In the genomic region with DNA sequence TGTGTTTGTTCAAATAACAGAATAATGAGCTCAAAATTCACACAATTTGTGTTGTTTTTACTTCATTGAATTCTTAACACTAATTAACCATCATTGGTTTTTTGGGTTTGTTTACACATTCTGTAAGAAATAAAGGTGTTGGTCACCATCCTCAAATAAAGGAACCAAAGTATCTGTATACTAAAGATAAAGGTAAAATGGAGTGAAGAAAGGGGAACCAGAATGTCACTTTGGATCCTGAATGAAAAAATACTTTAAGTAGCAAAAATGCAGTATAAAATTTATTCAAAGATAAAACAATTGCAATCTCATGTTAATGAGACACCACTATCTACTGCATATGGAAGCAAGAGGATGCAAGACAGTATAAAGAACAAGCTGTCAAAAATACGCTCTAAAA, we compare ENCODE assay signal across 35 mouse cellular contexts. TPM values are rescaled to one million over a fixed set of nuclear protein-coding genes. Genes with fewer than 3 reads are reported as not detected.
DNase-seq lines count a peak whose midpoint lies in the region; ATAC-seq and TF ChIP-seq lines count a peak whose summit lies in the region.
"Had no signal": no experiment of that assay in that cellular context is flagged by ENCODE, and none has a peak within 500 bp of the region (broad histone marks: within the 10 kb centered on the region; RNA-seq: fewer than 3 reads in every experiment).

No protein-coding gene starts in this region.

- TF ChIP-seq CTCF in MEL (IDR thresholded peaks at IDR 0.05 in 2 of 3, conservative IDR thresholded peaks at IDR 0.05 in 1 of 3; ENCODE audit: control insufficient read depth in 1 of 3, insufficient read depth in 1 of 3, low read depth in 2 of 3, low read length in 3 of 3, poor library complexity in 1 of 3, severe bottlenecking in 1 of 3), result no peak
- no peak for TF ChIP-seq CTCF in liver, embryonic 14.5 days (IDR thresholded peaks at IDR 0.05; ENCODE audit: low read depth)

- TF ChIP-seq POLR2A in MEL (IDR thresholded peaks at IDR 0.05; ENCODE audit: control insufficient read depth in 1 of 2, insufficient read depth in 1 of 2, low read depth in 1 of 2, low read length in 2 of 2, poor library complexity in 1 of 2), result no peak

- no peak for ATAC-seq in liver, embryonic 12.5 days
- ATAC-seq in liver, embryonic 11.5 days (replicated peaks; ENCODE audit: low FRiP score), result no peak
- no peak for ATAC-seq in liver, embryonic 14.5 days (ENCODE audit: insufficient read depth)
- ATAC-seq: CD4-positive, CD25-positive, alpha-beta regulatory T cell, adult 4 months; forebrain, embryonic 16.5 days; hindbrain, postnatal 0 days; inflammation-experienced regulatory T-cells, adult 6 months; intestine, embryonic 16.5 days; Patski had no signal

- peak; percentile 79 to 80 for TF ChIP-seq EP300 in MEL (IDR thresholded peaks at IDR 0.05; ENCODE audit: low read depth in 1 of 2, low read length in 2 of 2)
- TF ChIP-seq EP300 in liver, embryonic 14.5 days (IDR thresholded peaks at IDR 0.05; ENCODE audit: low read depth), result no peak

- H3K4me2 ChIP-seq in liver, embryonic 12.5 days, result no peak overlapping the region
- no peak overlapping the region for H3K4me2 ChIP-seq in liver, embryonic 11.5 days
- H3K4me2 ChIP-seq in liver, embryonic 14.5 days (ENCODE audit: low read depth), result no peak overlapping the region
- H3K4me2 ChIP-seq: embryonic facial prominence, embryonic 13.5 days; heart, embryonic 13.5 days; hindbrain, embryonic 14.5 days had no signal

- H3K36me3 ChIP-seq in liver, embryonic 12.5 days, result peaks cover 15% of the 10 kb centered on the region
- no peaks in the 10 kb centered on the region for H3K36me3 ChIP-seq in liver, embryonic 11.5 days (ENCODE audit: control insufficient read depth, insufficient read depth, low read length)
- peaks cover 0 to 37% of the 10 kb centered on the region in 2 experiments; a peak in 3 of 4 replicates for H3K36me3 ChIP-seq in MEL (ENCODE audit: control insufficient read depth in 1 of 2, insufficient read depth in 2 of 2, low read length in 2 of 2)
- peaks cover 10% of the 10 kb centered on the region for H3K36me3 ChIP-seq in liver, embryonic 14.5 days (replicated peaks; ENCODE audit: control insufficient read depth, insufficient read depth, low read depth)
- H3K36me3 ChIP-seq: embryonic facial prominence, embryonic 10.5 days; embryonic facial prominence, embryonic 13.5 days; heart, embryonic 13.5 days had no signal

- H3K27ac ChIP-seq in liver, embryonic 12.5 days, result no peak overlapping the region
- H3K27ac ChIP-seq in liver, embryonic 11.5 days (ENCODE audit: low read depth, low read length), result no peak overlapping the region
- H3K27ac ChIP-seq in MEL (ENCODE audit: control insufficient read depth, low read depth, low read length), result no peak overlapping the region
- H3K27ac ChIP-seq in liver, embryonic 14.5 days, result no peak overlapping the region
- H3K27ac ChIP-seq: embryonic facial prominence, embryonic 10.5 days; embryonic facial prominence, embryonic 13.5 days; gastrocnemius, adult 2 months; heart, embryonic 13.5 days; hindbrain, embryonic 14.5 days; hindbrain, postnatal 0 days had no signal

- peaks cover 42% of the 10 kb centered on the region for H3K4me1 ChIP-seq in liver, embryonic 12.5 days
- H3K4me1 ChIP-seq in liver, embryonic 11.5 days (replicated peaks; ENCODE audit: control insufficient read depth, insufficient read depth, low read length), result peaks cover 5% of the 10 kb centered on the region
- peaks cover 17 to 32% of the 10 kb centered on the region in 2 experiments for H3K4me1 ChIP-seq in MEL (ENCODE audit: control insufficient read depth in 1 of 2, insufficient read depth in 2 of 2, low read length in 2 of 2)
- peaks cover 26 to 27% of the 10 kb centered on the region in 2 experiments for H3K4me1 ChIP-seq in liver, embryonic 14.5 days (replicated peaks; ENCODE audit: control insufficient read depth in 2 of 2, insufficient read depth in 2 of 2, low read length in 1 of 2)
- H3K4me1 ChIP-seq: embryonic facial prominence, embryonic 10.5 days; embryonic facial prominence, embryonic 13.5 days; heart, embryonic 13.5 days had no signal

- peak overlapping the region; percentile 67 for H3K4me3 ChIP-seq in liver, embryonic 12.5 days
- H3K4me3 ChIP-seq in liver, embryonic 11.5 days (ENCODE audit: low read depth, low read length), result no peak overlapping the region
- H3K4me3 ChIP-seq in MEL (ENCODE audit: control insufficient read depth in 1 of 2, insufficient read depth in 1 of 2, low read depth in 2 of 2, low read length in 2 of 2), result peak overlapping the region in 1 of 2 experiments; percentile 69; a peak in 2 of 4 replicates
- peak overlapping the region; percentile 66 to 68; a peak in 3 of 4 replicates for H3K4me3 ChIP-seq in liver, embryonic 14.5 days (ENCODE audit: insufficient read depth in 1 of 2, low read depth in 2 of 2, low read length in 2 of 2)
- H3K4me3 ChIP-seq: embryonic facial prominence, embryonic 10.5 days; embryonic facial prominence, embryonic 13.5 days; gastrocnemius, adult 2 months; heart, embryonic 13.5 days had no signal

- no peaks in the 10 kb centered on the region for H3K9me3 ChIP-seq in liver, embryonic 12.5 days (replicated peaks)
- H3K9me3 ChIP-seq in liver, embryonic 11.5 days (ENCODE audit: control insufficient read depth, low read length), result no peaks in the 10 kb centered on the region
- no peaks in the 10 kb centered on the region for H3K9me3 ChIP-seq in MEL (replicated peaks; ENCODE audit: insufficient read depth, low read length)
- H3K9me3 ChIP-seq in liver, embryonic 14.5 days (ENCODE audit: control insufficient read depth, low read length), result no peaks in the 10 kb centered on the region
- H3K9me3 ChIP-seq: embryonic facial prominence, embryonic 10.5 days; embryonic facial prominence, embryonic 13.5 days; heart, embryonic 13.5 days had no signal

- peak overlapping the region; percentile 80 for H3K9ac ChIP-seq in liver, embryonic 12.5 days
- H3K9ac ChIP-seq in liver, embryonic 11.5 days (ENCODE audit: low read depth, low read length), result no peak overlapping the region
- H3K9ac ChIP-seq in MEL (ENCODE audit: control insufficient read depth, low read depth, low read length, poor library complexity, severe bottlenecking), result peak overlapping the region; percentile 72; the same call in 1 of the 2 replicates
- peak overlapping the region; percentile 58 for H3K9ac ChIP-seq in liver, embryonic 14.5 days (replicated peaks)
- H3K9ac ChIP-seq: embryonic facial prominence, embryonic 13.5 days; heart, embryonic 13.5 days; hindbrain, embryonic 14.5 days had no signal

- 39% methylated on average over 1 of the region's 1 CpGs for WGBS in liver, embryonic 12.5 days (ENCODE audit: insufficient replicate concordance)
- 59% methylated on average over 1 of the region's 1 CpGs for WGBS in liver, embryonic 11.5 days
- WGBS in liver, embryonic 14.5 days (ENCODE audit: insufficient replicate concordance), result 27% methylated on average over 1 of the region's 1 CpGs

- no peaks in the 10 kb centered on the region for H3K27me3 ChIP-seq in liver, embryonic 12.5 days (replicated peaks)
- H3K27me3 ChIP-seq in liver, embryonic 11.5 days (replicated peaks; ENCODE audit: control insufficient read depth, insufficient read depth, low read length), result no peaks in the 10 kb centered on the region
- no peaks in the 10 kb centered on the region for H3K27me3 ChIP-seq in MEL (ENCODE audit: control insufficient read depth in 1 of 2, insufficient read depth in 2 of 2, low read length in 2 of 2)
- H3K27me3 ChIP-seq in liver, embryonic 14.5 days (ENCODE audit: control insufficient read depth, insufficient read depth, low read length), result no peaks in the 10 kb centered on the region
- H3K27me3 ChIP-seq: embryonic facial prominence, embryonic 13.5 days; heart, embryonic 13.5 days; Patski had no signal

- peaks cover 7% of the 10 kb centered on the region for H3K79me2 ChIP-seq in MEL (ENCODE audit: control insufficient read depth, insufficient read depth, low read length, poor library complexity)

- no peak for DNase-seq in liver, embryonic 11.5 days (ENCODE audit: low spot score)
- DNase-seq in MEL (ENCODE audit: low read depth, low spot score), result peak; percentile 70
- DNase-seq in liver, embryonic 14.5 days (ENCODE audit: low read depth in 3 of 3, low spot score in 3 of 3), result no peak
- DNase-seq in cerebellum, adult 18-20 months, result no peak
- no peak for DNase-seq in thymus, adult 18-20 months
- DNase-seq: adrenal gland, postnatal 10 days; adrenal gland, postnatal 36 days; cerebellum, adult 11 months; cerebellum, adult 8-10 months; cerebellum, postnatal 10 days; cerebellum, postnatal 36 days; embryo, embryonic 11 days; gastrocnemius, adult 2 months; gastrocnemius, postnatal 14 days; heart, adult 18-20 months; heart, postnatal 14 days; heart, postnatal 4 days had no signal

- no peak for TF ChIP-seq RAD21 in MEL (IDR thresholded peaks at IDR 0.05; ENCODE audit: low read depth, low read length)

TF ChIP-seq in MEL, 35 proteins besides CTCF, POLR2A, EP300 and RAD21 (continues in another document):
- no peak for TF ChIP-seq MAFK (IDR thresholded peaks at IDR 0.05; ENCODE audit: borderline replicate concordance, low read depth, low read length)
- no peak for TF ChIP-seq CHD2 (IDR thresholded peaks at IDR 0.05; ENCODE audit: low read length)
- TF ChIP-seq E2F4 (IDR thresholded peaks at IDR 0.05; ENCODE audit: borderline replicate concordance, low read depth, low read length), result no peak
- peak; percentile 87 for TF ChIP-seq TAL1 (IDR thresholded peaks at IDR 0.05; ENCODE audit: low read length)
- no peak for TF ChIP-seq ZC3H11A (IDR thresholded peaks at IDR 0.05; ENCODE audit: low read depth, low read length)
- TF ChIP-seq TCF12 (IDR thresholded peaks at IDR 0.05; ENCODE audit: low read depth, low read length), result peak; percentile 71; the same call in 1 of the 2 replicates
- no peak for TF ChIP-seq ZKSCAN1 (IDR thresholded peaks at IDR 0.05; ENCODE audit: low read depth, low read length)

RNA-seq across cellular contexts. Expression of a gene that starts 0.6 kb away (rescaled TPM):
- 216 and 219 TPM in 2 replicates for polyA plus RNA-seq in liver, embryonic 12.5 days (2016; fragmentation: Nextera tagmentation; extraction: Ambion mirVana)
- 164 and 181 TPM in 2 replicates for polyA plus RNA-seq in liver, embryonic 11.5 days (2014; fragmentation: Nextera tagmentation; extraction: Ambion mirVana)
- total RNA-seq in MEL (2012; rRNA removed), result 17.8 and 24.4 TPM in 2 replicates
- 10 to 100 TPM in 1 of 2 experiments, not detected in 1; 91.3 TPM for polyA plus RNA-seq in MEL (2012; ENCODE audit: insufficient read depth in 1 of 2, insufficient read length in 2 of 2, low read depth in 1 of 2, low replicate concordance in 2 of 2, missing spikeins in 1 of 2)
- 132 and 143 TPM in 2 replicates for polyA plus RNA-seq in liver, embryonic 14.5 days (2012; rRNA removed)
- polyA plus RNA-seq in liver, embryonic 14.5 days (2014; fragmentation: Nextera tagmentation; extraction: Ambion mirVana), result 209 and 210 TPM in 2 replicates
- total RNA-seq: adrenal gland, adult 18-20 months; adrenal gland, postnatal 36 days; gastrocnemius, adult 2 months; gastrocnemius, postnatal 14 days; heart, adult 18-20 months; hindbrain, postnatal 0 days had no signal
- polyA plus RNA-seq: C2C12; CD4-positive, CD25-positive, alpha-beta regulatory T cell, adult 4 months; cortical plate, adult 2 months; hindbrain, postnatal 0 days; inflammation-experienced regulatory T-cells, adult 6 months; Patski had no signal

RNA-seq across cellular contexts. Expression of a gene that starts 4.8 kb away (rescaled TPM):
- 0.08 and 0.17 TPM in 2 replicates for polyA plus RNA-seq in liver, embryonic 12.5 days (2016; fragmentation: Nextera tagmentation; extraction: Ambion mirVana)
- polyA plus RNA-seq in liver, embryonic 11.5 days (2014; fragmentation: Nextera tagmentation; extraction: Ambion mirVana), result 0.44 TPM in 2 replicates
- total RNA-seq in MEL (2012; rRNA removed), result 1.4 and 2.3 TPM in 2 replicates
- polyA plus RNA-seq in MEL (2012; ENCODE audit: insufficient read depth in 1 of 2, insufficient read length in 2 of 2, low read depth in 1 of 2, low replicate concordance in 2 of 2, missing spikeins in 1 of 2), result 1 to 10 TPM in 1 of 2 experiments, not detected in 1; 1.2 TPM
- polyA plus RNA-seq in liver, embryonic 14.5 days (2012; rRNA removed), result 0.11 and 0.22 TPM in 2 replicates
- polyA plus RNA-seq in liver, embryonic 14.5 days (2014; fragmentation: Nextera tagmentation; extraction: Ambion mirVana), result 0.29 and 0.43 TPM in 2 replicates
- total RNA-seq: adrenal gland, adult 18-20 months; adrenal gland, postnatal 10 days; gastrocnemius, adult 2 months; gastrocnemius, postnatal 14 days; gastrocnemius, postnatal 4 days; heart, adult 18-20 months; heart, postnatal 14 days; heart, postnatal 4 days; hindbrain, postnatal 0 days had no signal
- polyA plus RNA-seq: C2C12; CD4-positive, CD25-positive, alpha-beta regulatory T cell, adult 4 months; cortical plate, adult 2 months; embryonic facial prominence, embryonic 10.5 days; embryonic facial prominence, embryonic 13.5 days; forebrain, embryonic 11.5 days; forebrain, embryonic 16.5 days; heart, embryonic 13.5 days; heart, embryonic 16.5 days; hindbrain, embryonic 11.5 days; hindbrain, embryonic 14.5 days; hindbrain, postnatal 0 days; inflammation-experienced regulatory T-cells, adult 6 months had no signal
